Mouse (Mus musculus): Measurements from ENCODE around the gene Hltf.
"Not testable (repeated sequence)": the region's sequence is repeated elsewhere in the genome, so short reads cannot be mapped to it uniquely, and the experiment has no call there.

The Hltf gene

GRCm38 (mm10) chr3:20057306-20058196 lies at the start of gene Hltf:
Hltf (plus strand) TSS chr3:20057811.
- peak; percentile 98 for DNase-seq (ENCODE audit: low read depth)

- no peak for DNase-seq (ENCODE audit: low read depth)
Observed at GRCm38 (mm10) chr3:20010464-20010863, 47.1 kb upstream of the Hltf start.

- DNase-seq (ENCODE audit: low read depth), result not testable (repeated sequence)
Observed at GRCm38 (mm10) chr3:20010905-20011304, 46.7 kb upstream of the Hltf start.

GRCm38 (mm10) chr3:20014454-20014853 lies 43.2 kb upstream of the Hltf start:
- DNase-seq (ENCODE audit: low read depth), result no peak

- DNase-seq (ENCODE audit: low read depth), result no peak
Observed at GRCm38 (mm10) chr3:20018076-20018475, 39.5 kb upstream of the Hltf start.

GRCm38 (mm10) chr3:20023832-20024231 lies 33.8 kb upstream of the Hltf start:
- DNase-seq (ENCODE audit: low read depth), result no peak

GRCm38 (mm10) chr3:20026481-20026880 lies 31.1 kb upstream of the Hltf start:
- no peak for DNase-seq (ENCODE audit: low read depth)

- no peak for DNase-seq (ENCODE audit: low read depth)
Observed at GRCm38 (mm10) chr3:20026996-20027689, 30.5 kb upstream of the Hltf start.

- DNase-seq (ENCODE audit: low read depth), result no peak
Observed at GRCm38 (mm10) chr3:20027788-20028187, 29.8 kb upstream of the Hltf start.

GRCm38 (mm10) chr3:20028640-20029039 lies 29.0 kb upstream of the Hltf start:
- no peak for DNase-seq (ENCODE audit: low read depth)

- no peak for DNase-seq (ENCODE audit: low read depth)
Observed at GRCm38 (mm10) chr3:20030807-20031206, 26.8 kb upstream of the Hltf start.

- peak; percentile 12 for DNase-seq (ENCODE audit: low read depth)
Observed at GRCm38 (mm10) chr3:20033761-20034718, 23.6 kb upstream of the Hltf start.

GRCm38 (mm10) chr3:20034719-20035404 lies 22.7 kb upstream of the Hltf start, which contains the start of gene Hps3:
Hps3 (minus strand) TSS chr3:20035315.
- DNase-seq (ENCODE audit: low read depth), result peak; percentile 92

- DNase-seq (ENCODE audit: low read depth), result no peak
Observed at GRCm38 (mm10) chr3:20036069-20036468, 21.5 kb upstream of the Hltf start.

- DNase-seq (ENCODE audit: low read depth), result not testable (repeated sequence)
Observed at GRCm38 (mm10) chr3:20041461-20041860, 16.1 kb upstream of the Hltf start.

- DNase-seq (ENCODE audit: low read depth), result not testable (repeated sequence)
Observed at GRCm38 (mm10) chr3:20044736-20045135, 12.9 kb upstream of the Hltf start.

GRCm38 (mm10) chr3:20058197-20058541 lies 558 bp downstream of the Hltf start:
- no peak for DNase-seq (ENCODE audit: low read depth)

- peak; percentile 31 for DNase-seq (ENCODE audit: low read depth)
Observed at GRCm38 (mm10) chr3:20076145-20077053, 18.8 kb downstream of the Hltf start.

- no peak for DNase-seq (ENCODE audit: low read depth)
Observed at GRCm38 (mm10) chr3:20082161-20082560, 24.6 kb downstream of the Hltf start.

- no peak for DNase-seq (ENCODE audit: low read depth)
Observed at GRCm38 (mm10) chr3:20103830-20104229, 46.2 kb downstream of the Hltf start.
